Comparison of ENCODE assay signal across 19 mouse cellular contexts in genomic region chr17:35155451-35155850, GRCm38 (mm10). TPM values are rescaled to one million over a fixed set of nuclear protein-coding genes. Genes with fewer than 3 reads are reported as not detected.
DNase-seq lines count a peak whose midpoint lies in the region; ATAC-seq and TF ChIP-seq lines count a peak whose summit lies in the region.
"Had no signal": no experiment of that assay in that cellular context is flagged by ENCODE, and none has a peak within 500 bp of the region (broad histone marks: within the 10 kb centered on the region; RNA-seq: fewer than 3 reads in every experiment).

No protein-coding gene starts in this region.

- no peak overlapping the region for H3K27ac ChIP-seq in midbrain, embryonic 10.5 days (replicated peaks)
- no peak overlapping the region for H3K27ac ChIP-seq in midbrain, embryonic 15.5 days
- H3K27ac ChIP-seq in MEL (ENCODE audit: control insufficient read depth, low read depth, low read length): no peak overlapping the region
- peak overlapping the region; percentile 77; the same call in 1 of the 2 replicates for H3K27ac ChIP-seq in embryonic facial prominence, embryonic 13.5 days
- no peak overlapping the region for H3K27ac ChIP-seq in limb, embryonic 13.5 days
- H3K27ac ChIP-seq in liver, embryonic 12.5 days: no peak overlapping the region
- H3K27ac ChIP-seq: hindbrain, embryonic 15.5 days had no signal

- no peak for ATAC-seq in midbrain, embryonic 15.5 days (replicated peaks)
- no peak for ATAC-seq in embryonic facial prominence, embryonic 13.5 days (ENCODE audit: insufficient number of reproducible peaks, insufficient read depth, low FRiP score, low TSS enrichment, low read depth)
- no peak for ATAC-seq in limb, embryonic 13.5 days (ENCODE audit: low FRiP score, low read depth)
- no peak for ATAC-seq in liver, embryonic 12.5 days
- ATAC-seq: activated CD4-positive, CD25-positive, alpha-beta regulatory T cell, adult 4 months; forebrain, embryonic 16.5 days; intestine, embryonic 16.5 days; Patski had no signal

- peaks cover 33% of the 10 kb centered on the region for H3K79me2 ChIP-seq in MEL (ENCODE audit: control insufficient read depth, insufficient read depth, low read length, poor library complexity)

- TF ChIP-seq EP300 in MEL (IDR thresholded peaks at IDR 0.05; ENCODE audit: low read depth in 1 of 2, low read length in 2 of 2): no peak

- no peak for TF ChIP-seq CTCF in MEL (IDR thresholded peaks at IDR 0.05 in 2 of 3, conservative IDR thresholded peaks at IDR 0.05 in 1 of 3; ENCODE audit: control insufficient read depth in 1 of 3, insufficient read depth in 1 of 3, low read depth in 2 of 3, low read length in 3 of 3, poor library complexity in 1 of 3, severe bottlenecking in 1 of 3)

- no peak for TF ChIP-seq POLR2A in MEL (IDR thresholded peaks at IDR 0.05; ENCODE audit: control insufficient read depth in 1 of 2, insufficient read depth in 1 of 2, low read depth in 1 of 2, low read length in 2 of 2, poor library complexity in 1 of 2)

- peak overlapping the region; percentile 4; the same call in 1 of the 2 replicates for H3K4me3 ChIP-seq in midbrain, embryonic 10.5 days
- H3K4me3 ChIP-seq in midbrain, embryonic 15.5 days: no peak overlapping the region
- no peak overlapping the region for H3K4me3 ChIP-seq in MEL (ENCODE audit: control insufficient read depth in 1 of 2, insufficient read depth in 1 of 2, low read depth in 2 of 2, low read length in 2 of 2)
- H3K4me3 ChIP-seq in embryonic facial prominence, embryonic 13.5 days: no peak overlapping the region
- no peak overlapping the region for H3K4me3 ChIP-seq in limb, embryonic 13.5 days
- no peak overlapping the region for H3K4me3 ChIP-seq in liver, embryonic 12.5 days
- H3K4me3 ChIP-seq: heart, embryonic 12.5 days; hindbrain, embryonic 15.5 days had no signal

- 93% methylated on average over 12 of the region's 12 CpGs for WGBS in midbrain, embryonic 10.5 days
- 93% methylated on average over 12 of the region's 12 CpGs for whole genome bisulfite sequencing in midbrain, embryonic 15.5 days
- 90% methylated on average over 12 of the region's 12 CpGs for WGBS in embryonic facial prominence, embryonic 13.5 days
- WGBS in limb, embryonic 13.5 days: 89% methylated on average over 12 of the region's 12 CpGs
- WGBS in liver, embryonic 12.5 days (ENCODE audit: insufficient replicate concordance): 94% methylated on average over 12 of the region's 12 CpGs

- DNase-seq in midbrain, embryonic 10.5 days (ENCODE audit: low spot score): no peak
- no peak for DNase-seq in MEL (ENCODE audit: low read depth, low spot score)
- DNase-seq in gastrocnemius, adult 8-10 months (ENCODE audit: low spot score in 2 of 2): no peak
- DNase-seq: adrenal gland, postnatal 14 days; cerebellum, adult 11-12 months; cerebellum, adult 9-10 months; gastrocnemius, postnatal 14 days had no signal

- H3K36me3 ChIP-seq in midbrain, embryonic 10.5 days: peaks cover 99% of the 10 kb centered on the region
- H3K36me3 ChIP-seq in midbrain, embryonic 15.5 days (replicated peaks): peaks cover 95% of the 10 kb centered on the region
- H3K36me3 ChIP-seq in MEL (ENCODE audit: control insufficient read depth in 1 of 2, insufficient read depth in 2 of 2, low read length in 2 of 2): peaks cover 6 to 32% of the 10 kb centered on the region in 2 experiments
- peaks cover 98% of the 10 kb centered on the region for H3K36me3 ChIP-seq in embryonic facial prominence, embryonic 13.5 days
- peaks cover 98% of the 10 kb centered on the region for H3K36me3 ChIP-seq in limb, embryonic 13.5 days
- peaks cover 99% of the 10 kb centered on the region for H3K36me3 ChIP-seq in liver, embryonic 12.5 days

- TF ChIP-seq RAD21 in MEL (IDR thresholded peaks at IDR 0.05; ENCODE audit: low read depth, low read length): no peak

- H3K9ac ChIP-seq in midbrain, embryonic 15.5 days: no peak overlapping the region
- H3K9ac ChIP-seq in MEL (ENCODE audit: control insufficient read depth, low read depth, low read length, poor library complexity, severe bottlenecking): no peak overlapping the region
- H3K9ac ChIP-seq in embryonic facial prominence, embryonic 13.5 days: no peak overlapping the region
- peak overlapping the region; percentile 31 for H3K9ac ChIP-seq in limb, embryonic 13.5 days
- no peak overlapping the region for H3K9ac ChIP-seq in liver, embryonic 12.5 days
- H3K9ac ChIP-seq: heart, embryonic 12.5 days; hindbrain, embryonic 15.5 days had no signal

- H3K27me3 ChIP-seq in midbrain, embryonic 10.5 days (ENCODE audit: low read depth, poor library complexity, severe bottlenecking): no peaks in the 10 kb centered on the region
- H3K27me3 ChIP-seq in midbrain, embryonic 15.5 days (replicated peaks): no peaks in the 10 kb centered on the region
- no peaks in the 10 kb centered on the region for H3K27me3 ChIP-seq in MEL (ENCODE audit: control insufficient read depth in 1 of 2, insufficient read depth in 2 of 2, low read length in 2 of 2)
- H3K27me3 ChIP-seq in embryonic facial prominence, embryonic 13.5 days: no peaks in the 10 kb centered on the region
- H3K27me3 ChIP-seq in limb, embryonic 13.5 days: no peaks in the 10 kb centered on the region
- H3K27me3 ChIP-seq in liver, embryonic 12.5 days (replicated peaks): no peaks in the 10 kb centered on the region
- H3K27me3 ChIP-seq: heart, embryonic 12.5 days; hindbrain, embryonic 15.5 days; Patski had no signal

- no peaks in the 10 kb centered on the region for H3K9me3 ChIP-seq in midbrain, embryonic 10.5 days (replicated peaks)
- H3K9me3 ChIP-seq in midbrain, embryonic 15.5 days: no peaks in the 10 kb centered on the region
- no peaks in the 10 kb centered on the region for H3K9me3 ChIP-seq in MEL (replicated peaks; ENCODE audit: insufficient read depth, low read length)
- H3K9me3 ChIP-seq in embryonic facial prominence, embryonic 13.5 days: no peaks in the 10 kb centered on the region
- no peaks in the 10 kb centered on the region for H3K9me3 ChIP-seq in limb, embryonic 13.5 days
- H3K9me3 ChIP-seq in liver, embryonic 12.5 days (replicated peaks): no peaks in the 10 kb centered on the region
- H3K9me3 ChIP-seq: heart, embryonic 12.5 days; hindbrain, embryonic 15.5 days had no signal

- H3K4me1 ChIP-seq in midbrain, embryonic 10.5 days: no peaks in the 10 kb centered on the region
- H3K4me1 ChIP-seq in midbrain, embryonic 15.5 days: no peaks in the 10 kb centered on the region
- H3K4me1 ChIP-seq in MEL (ENCODE audit: control insufficient read depth in 1 of 2, insufficient read depth in 2 of 2, low read length in 2 of 2): no peaks in the 10 kb centered on the region
- peaks cover 23% of the 10 kb centered on the region for H3K4me1 ChIP-seq in embryonic facial prominence, embryonic 13.5 days
- peaks cover 8% of the 10 kb centered on the region; the same call in 1 of the 2 replicates for H3K4me1 ChIP-seq in limb, embryonic 13.5 days
- H3K4me1 ChIP-seq in liver, embryonic 12.5 days: peaks cover 5% of the 10 kb centered on the region; the same call in 1 of the 2 replicates
- H3K4me1 ChIP-seq: heart, embryonic 12.5 days; hindbrain, embryonic 15.5 days had no signal

- H3K4me2 ChIP-seq in midbrain, embryonic 15.5 days: no peak overlapping the region
- H3K4me2 ChIP-seq in embryonic facial prominence, embryonic 13.5 days: no peak overlapping the region
- H3K4me2 ChIP-seq in limb, embryonic 13.5 days (replicated peaks): no peak overlapping the region
- no peak overlapping the region for H3K4me2 ChIP-seq in liver, embryonic 12.5 days
- H3K4me2 ChIP-seq: heart, embryonic 12.5 days; hindbrain, embryonic 15.5 days had no signal

RNA-seq across cellular contexts. Expression of gene Prrc2a, which starts 9.2 kb away (rescaled TPM):
- polyA plus RNA-seq in midbrain, embryonic 10.5 days (2016; fragmentation: Nextera tagmentation; extraction: Ambion mirVana): 173 and 198 TPM in 2 replicates
- 188 and 203 TPM in 2 replicates for polyA plus RNA-seq in midbrain, embryonic 15.5 days (2015; fragmentation: Nextera tagmentation; extraction: Ambion mirVana)
- 87.6 and 102 TPM in 2 replicates for total RNA-seq in MEL (2012; rRNA removed)
- 100 to 1,000 TPM in 1 of 2 experiments, 10 to 100 TPM in 1; 71.0 to 663 TPM for polyA plus RNA-seq in MEL (2012; ENCODE audit: insufficient read depth in 1 of 2, insufficient read length in 2 of 2, low read depth in 1 of 2, low replicate concordance in 2 of 2, missing spikeins in 1 of 2)
- 193 and 244 TPM in 2 replicates for polyA plus RNA-seq in embryonic facial prominence, embryonic 13.5 days (2015; fragmentation: Nextera tagmentation; extraction: Ambion mirVana)
- 217 and 227 TPM in 2 replicates for polyA plus RNA-seq in limb, embryonic 13.5 days (2015; fragmentation: Nextera tagmentation; extraction: Ambion mirVana)
- 83.0 and 86.8 TPM in 2 replicates for polyA plus RNA-seq in liver, embryonic 12.5 days (2016; fragmentation: Nextera tagmentation; extraction: Ambion mirVana)
- total RNA-seq in gastrocnemius, adult 8-10 months (2022): 10 to 100 TPM; 90.5 to 98.3 (median 94.6) TPM

RNA-seq across cellular contexts. Expression of gene Aif1, which starts 20.4 kb away (rescaled TPM):
- 4.0 and 5.8 TPM in 2 replicates for polyA plus RNA-seq in midbrain, embryonic 10.5 days (2016; fragmentation: Nextera tagmentation; extraction: Ambion mirVana)
- 7.3 and 8.2 TPM in 2 replicates for polyA plus RNA-seq in midbrain, embryonic 15.5 days (2015; fragmentation: Nextera tagmentation; extraction: Ambion mirVana)
- total RNA-seq in MEL (2012; rRNA removed): 0.29 and 0.42 TPM in 2 replicates
- polyA plus RNA-seq in MEL (2012; ENCODE audit: insufficient read depth in 1 of 2, insufficient read length in 2 of 2, low read depth in 1 of 2, low replicate concordance in 2 of 2, missing spikeins in 1 of 2): under 1 TPM in 1 of 2 experiments, not detected in 1; 0.45 TPM
- polyA plus RNA-seq in embryonic facial prominence, embryonic 13.5 days (2015; fragmentation: Nextera tagmentation; extraction: Ambion mirVana): 8.1 and 9.8 TPM in 2 replicates
- polyA plus RNA-seq in limb, embryonic 13.5 days (2015; fragmentation: Nextera tagmentation; extraction: Ambion mirVana): 9.0 and 10.2 TPM in 2 replicates
- 10.5 and 11.6 TPM in 2 replicates for polyA plus RNA-seq in liver, embryonic 12.5 days (2016; fragmentation: Nextera tagmentation; extraction: Ambion mirVana)
- under 1 TPM in 2 of 4 experiments, not detected in 2; 0.52 to 0.72 TPM for total RNA-seq in gastrocnemius, adult 8-10 months (2022)

RNA-seq across cellular contexts. Expression of gene Bag6, which starts 20.5 kb away (rescaled TPM):
- 56.6 and 67.4 TPM in 2 replicates for polyA plus RNA-seq in midbrain, embryonic 10.5 days (2016; fragmentation: Nextera tagmentation; extraction: Ambion mirVana)
- 82.9 and 83.4 TPM in 2 replicates for polyA plus RNA-seq in midbrain, embryonic 15.5 days (2015; fragmentation: Nextera tagmentation; extraction: Ambion mirVana)
- 98.2 and 102 TPM in 2 replicates for total RNA-seq in MEL (2012; rRNA removed)
- polyA plus RNA-seq in MEL (2012; ENCODE audit: insufficient read depth in 1 of 2, insufficient read length in 2 of 2, low read depth in 1 of 2, low replicate concordance in 2 of 2, missing spikeins in 1 of 2): 100 to 1,000 TPM in 1 of 2 experiments, not detected in 1; 283 TPM
- 65.1 and 67.8 TPM in 2 replicates for polyA plus RNA-seq in embryonic facial prominence, embryonic 13.5 days (2015; fragmentation: Nextera tagmentation; extraction: Ambion mirVana)
- 66.7 and 67.2 TPM in 2 replicates for polyA plus RNA-seq in limb, embryonic 13.5 days (2015; fragmentation: Nextera tagmentation; extraction: Ambion mirVana)
- polyA plus RNA-seq in liver, embryonic 12.5 days (2016; fragmentation: Nextera tagmentation; extraction: Ambion mirVana): 29.1 and 35.5 TPM in 2 replicates
- total RNA-seq in gastrocnemius, adult 8-10 months (2022): 100 to 1,000 TPM; 206 to 247 (median 236) TPM

RNA-seq across cellular contexts. Expression of gene Apom, which starts 23.6 kb away (rescaled TPM):
- polyA plus RNA-seq in midbrain, embryonic 10.5 days (2016; fragmentation: Nextera tagmentation; extraction: Ambion mirVana): 0.53 and 0.66 TPM in 2 replicates
- polyA plus RNA-seq in midbrain, embryonic 15.5 days (2015; fragmentation: Nextera tagmentation; extraction: Ambion mirVana): 0.56 and 1.4 TPM in 2 replicates
- 0.15 TPM in 1 of 2 replicates, not detected in the other for total RNA-seq in MEL (2012; rRNA removed)
- under 1 TPM in 1 of 2 experiments, not detected in 1; 0.79 TPM for polyA plus RNA-seq in MEL (2012; ENCODE audit: insufficient read depth in 1 of 2, insufficient read length in 2 of 2, low read depth in 1 of 2, low replicate concordance in 2 of 2, missing spikeins in 1 of 2)
- polyA plus RNA-seq in embryonic facial prominence, embryonic 13.5 days (2015; fragmentation: Nextera tagmentation; extraction: Ambion mirVana): 0.28 and 8.7 TPM in 2 replicates
- 3.2 TPM in 1 of 2 replicates, not detected in the other for polyA plus RNA-seq in limb, embryonic 13.5 days (2015; fragmentation: Nextera tagmentation; extraction: Ambion mirVana)
- polyA plus RNA-seq in liver, embryonic 12.5 days (2016; fragmentation: Nextera tagmentation; extraction: Ambion mirVana): 482 and 508 TPM in 2 replicates
- not detected for total RNA-seq in gastrocnemius, adult 8-10 months (2022)
- total RNA-seq: adrenal gland, adult 18-20 months; gastrocnemius, postnatal 14 days; heart, postnatal 25 days had no signal
- polyA plus RNA-seq: activated CD4-positive, CD25-positive, alpha-beta regulatory T cell, adult 4 months had no signal

RNA-seq across cellular contexts. Expression of gene D17H6S53E, which starts 29.3 kb away (rescaled TPM):
- 9.5 and 9.6 TPM in 2 replicates for polyA plus RNA-seq in midbrain, embryonic 10.5 days (2016; fragmentation: Nextera tagmentation; extraction: Ambion mirVana)
- 8.3 and 9.6 TPM in 2 replicates for polyA plus RNA-seq in midbrain, embryonic 15.5 days (2015; fragmentation: Nextera tagmentation; extraction: Ambion mirVana)
- total RNA-seq in MEL (2012; rRNA removed): 9.3 and 13.6 TPM in 2 replicates
- polyA plus RNA-seq in MEL (2012; ENCODE audit: insufficient read depth in 1 of 2, insufficient read length in 2 of 2, low read depth in 1 of 2, low replicate concordance in 2 of 2, missing spikeins in 1 of 2): 10 to 100 TPM in 1 of 2 experiments, not detected in 1; 11.6 TPM
- 10.9 and 12.3 TPM in 2 replicates for polyA plus RNA-seq in embryonic facial prominence, embryonic 13.5 days (2015; fragmentation: Nextera tagmentation; extraction: Ambion mirVana)
- polyA plus RNA-seq in limb, embryonic 13.5 days (2015; fragmentation: Nextera tagmentation; extraction: Ambion mirVana): 11.7 and 13.4 TPM in 2 replicates
- polyA plus RNA-seq in liver, embryonic 12.5 days (2016; fragmentation: Nextera tagmentation; extraction: Ambion mirVana): 3.7 and 4.3 TPM in 2 replicates
- total RNA-seq in gastrocnemius, adult 8-10 months (2022): 10 to 100 TPM; 13.6 to 22.6 (median 17.0) TPM
